Mouse (Mus musculus) adrenal gland, postnatal 36 days (tissue): Measurements from ENCODE around the gene Gabbr2. TPM values are rescaled to one million over a fixed set of nuclear protein-coding genes. Genes with fewer than 3 reads are reported as not detected.
"Not testable (repeated sequence)": the region's sequence is repeated elsewhere in the genome, so short reads cannot be mapped to it uniquely, and the experiment has no call there.

Experiments
- DNase-seq, 2 experiments: peaks; one replicate each; pipeline ENCODE4 v3.0.0; 2021; ENCODE audit warnings: mixed read lengths in 1 of 2
- total RNA-seq, 2 experiments: library from RNA; stranded (reverse); gene quantifications; 2 replicates each; pipeline ENCODE4 v1.2.3; 2021

Gene Gabbr2
- total RNA-seq, 2 experiments from 2014 or later, result 0.20 TPM; not detected in 1

DNA sequence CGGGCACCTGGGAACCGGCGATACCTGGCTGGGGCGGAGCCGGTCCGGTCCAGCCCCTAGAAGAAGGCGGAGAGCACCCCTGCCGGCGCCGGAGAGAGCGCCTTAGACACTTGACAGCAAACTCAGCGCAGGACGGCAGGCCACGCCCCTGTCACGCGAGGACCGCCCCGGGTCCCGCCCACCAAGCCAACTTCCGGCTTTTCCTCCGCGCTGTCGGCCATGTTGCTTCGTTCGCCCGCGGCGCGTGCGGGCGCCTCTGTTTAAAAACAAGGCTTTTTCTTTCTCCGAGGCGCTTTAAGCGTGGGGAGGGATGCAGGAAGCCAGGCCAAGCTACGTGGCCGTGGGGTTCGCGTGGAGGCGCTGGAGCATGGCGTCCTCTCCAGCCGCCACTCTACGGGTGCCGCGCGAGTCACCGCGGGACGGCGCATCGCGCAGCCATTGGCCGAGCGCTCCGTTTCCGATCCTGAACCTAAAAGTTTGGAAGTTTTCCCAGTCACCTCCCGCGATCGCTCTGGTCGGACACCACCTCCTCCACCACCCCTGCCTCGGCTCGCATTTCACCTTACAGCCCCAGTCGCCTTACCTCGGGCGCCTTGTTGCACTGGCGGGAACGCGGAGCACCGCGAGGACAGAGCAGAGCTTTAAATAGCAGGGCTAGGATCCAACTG is 341.5 kb downstream of the Gabbr2 start, which contains the start of gene Tbc1d2:
Tbc1d2 (minus strand) TSS at position 124 of the 668 bp plus-strand sequence.
- peak; percentile 95 to 97 for DNase-seq

DNA sequence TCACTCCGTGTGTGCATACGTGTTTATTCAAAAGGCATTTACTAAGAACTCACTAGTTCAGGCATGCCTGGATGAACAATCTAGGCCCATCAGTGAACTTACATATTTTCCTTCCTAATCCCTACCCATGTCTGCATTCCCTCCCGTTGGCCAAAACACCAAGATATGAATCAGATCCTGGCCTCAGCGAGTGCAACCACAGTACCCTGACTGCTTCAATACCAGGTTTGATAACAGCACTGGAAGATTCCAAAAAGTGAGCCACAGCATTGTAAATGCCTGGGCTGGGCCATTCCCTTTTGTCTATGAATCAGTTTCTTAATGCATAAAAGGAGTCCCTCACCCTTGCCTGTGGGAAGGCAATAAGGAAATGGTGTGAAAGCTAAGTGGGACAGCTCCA is 342.5 kb downstream of the Gabbr2 start:
- DNase-seq, result no peak

- DNase-seq, result no peak
These were observed 348.0 kb downstream of the Gabbr2 start for GRCm38 (mm10) chr4:46643676-46644112.

- DNase-seq, result peak; percentile 9 to 35
These were observed 348.6 kb downstream of the Gabbr2 start for GRCm38 (mm10) chr4:46642924-46643675.

- no peak for DNase-seq
These were observed 350.4 kb downstream of the Gabbr2 start for GRCm38 (mm10) chr4:46641283-46641682.

DNA sequence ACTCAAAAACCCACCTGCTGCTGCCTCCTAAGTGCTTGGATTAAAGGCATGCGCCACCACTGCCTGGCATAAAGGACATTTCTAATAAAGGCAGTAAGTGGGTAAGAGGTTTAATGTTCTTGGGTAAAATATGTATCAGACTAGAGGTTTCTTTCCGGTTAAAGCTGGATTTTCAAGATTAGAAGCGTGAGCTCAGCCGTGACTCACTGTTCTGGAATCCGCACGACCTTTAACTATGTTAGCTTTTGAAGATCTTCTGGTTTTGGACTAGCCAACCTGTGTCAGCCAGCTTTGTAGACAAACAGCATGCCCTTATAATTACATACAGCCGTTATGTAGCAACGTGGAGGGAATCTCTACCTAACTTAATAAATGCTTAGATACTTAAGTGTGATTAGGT is 351.8 kb downstream of the Gabbr2 start:
- DNase-seq, result peak; percentile 63 to 72

DNA sequence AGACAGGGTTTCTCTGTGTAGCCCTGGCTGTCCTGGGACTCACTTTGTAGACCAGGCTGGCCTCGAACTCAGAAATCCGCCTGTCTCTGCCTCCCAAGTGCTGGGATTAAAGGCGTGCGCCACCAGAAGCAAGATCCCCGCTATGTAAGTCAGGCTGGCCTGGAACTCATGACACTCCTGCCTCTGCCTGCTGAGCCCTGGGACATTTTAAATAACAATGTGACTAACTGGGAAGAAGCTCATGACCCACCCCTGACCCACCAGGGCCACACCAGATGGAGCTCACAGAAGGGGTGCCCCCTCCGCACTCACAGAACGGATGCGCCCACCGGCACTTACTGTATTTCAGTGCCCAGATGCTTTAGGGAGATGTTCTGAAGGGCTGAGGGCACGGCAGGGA is 354.4 kb downstream of the Gabbr2 start:
- not testable (repeated sequence) for DNase-seq

GRCm38 (mm10) chr4:46635702-46636430 is 355.8 kb downstream of the Gabbr2 start:
- DNase-seq, result no peak

DNA sequence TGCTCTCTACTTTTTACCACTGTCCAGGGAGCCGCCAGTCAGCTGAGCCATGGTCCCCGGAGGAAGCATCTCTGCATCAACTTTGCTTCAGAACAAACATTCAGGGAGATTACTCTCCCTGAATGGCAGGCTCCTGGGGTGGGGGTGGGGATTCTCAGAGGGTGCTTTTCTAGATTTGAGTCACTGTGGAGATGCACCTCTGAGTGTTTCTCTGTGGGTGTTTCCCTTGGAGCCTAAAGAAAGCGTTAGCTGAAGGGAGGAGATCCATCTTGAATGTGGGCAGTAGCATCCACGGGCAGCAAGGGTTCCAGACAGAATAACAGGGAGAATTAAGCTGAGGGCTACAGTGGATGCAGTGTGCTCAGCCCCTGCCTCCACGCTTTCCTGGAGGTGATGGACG is 356.8 kb downstream of the Gabbr2 start:
- no peak for DNase-seq

DNA sequence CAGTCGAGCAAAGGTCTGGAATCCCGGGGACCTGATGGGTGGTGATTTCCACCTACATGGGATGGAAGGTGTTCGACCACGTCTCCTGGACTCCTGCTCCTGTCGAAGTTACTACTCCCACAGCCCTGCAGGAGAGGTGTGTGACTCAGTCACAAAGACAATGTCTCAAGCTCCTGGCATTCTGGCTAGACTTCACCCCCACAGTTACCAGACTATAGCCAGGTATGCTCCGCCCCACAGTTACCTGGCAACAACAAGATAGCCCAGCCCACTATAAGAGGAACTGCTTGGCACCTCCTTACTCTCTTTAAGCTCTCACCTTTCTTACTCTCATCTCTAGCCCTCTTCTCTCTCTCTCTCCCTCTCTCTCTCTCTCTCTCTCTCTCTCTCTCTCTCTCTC is 358.1 kb downstream of the Gabbr2 start:
- not testable (repeated sequence) for DNase-seq

DNA sequence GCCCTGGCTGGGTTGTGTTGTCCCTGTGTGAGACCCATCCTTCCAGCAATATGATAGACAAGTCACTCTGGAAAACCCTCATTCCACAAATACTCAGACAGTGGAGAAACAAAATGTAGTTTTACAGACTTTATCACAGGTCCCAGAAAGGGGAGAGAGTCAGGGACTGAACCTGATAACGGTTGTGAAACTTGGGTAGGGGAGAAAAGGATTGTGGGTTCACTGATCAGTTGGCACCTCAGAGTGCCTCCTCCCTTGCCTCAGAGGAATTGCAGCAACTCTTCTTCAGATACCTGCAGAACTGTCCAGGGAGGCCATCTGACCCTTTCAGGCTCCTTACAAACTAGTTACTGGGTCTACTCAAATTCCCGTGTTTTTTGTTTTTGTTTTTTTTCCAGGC is 359.2 kb downstream of the Gabbr2 start:
- DNase-seq, result no peak

DNA sequence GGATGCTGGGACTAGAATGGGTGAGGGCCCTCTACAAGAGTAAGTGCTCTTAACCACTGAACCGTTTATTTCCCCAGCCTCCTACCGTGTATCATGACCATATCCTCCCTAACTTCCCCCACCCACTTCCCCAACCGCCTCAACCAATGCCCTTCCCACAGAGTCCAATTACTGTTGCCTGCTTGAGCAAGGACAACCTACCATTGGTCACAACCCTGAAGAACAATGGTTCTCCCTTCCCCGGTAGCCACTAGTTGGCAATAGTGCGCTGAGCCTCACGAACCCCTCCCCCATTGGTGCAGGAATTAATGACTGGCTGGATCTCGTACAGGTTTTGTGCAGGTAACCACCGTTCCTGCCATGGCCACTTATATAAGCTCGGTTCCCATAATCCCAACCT is 361.3 kb downstream of the Gabbr2 start:
- DNase-seq, result peak in 1 of 2 experiments; percentile 40

GRCm38 (mm10) chr4:46628873-46629272 is 362.8 kb downstream of the Gabbr2 start:
- DNase-seq, result peak in 1 of 2 experiments; percentile 32

- no peak for DNase-seq
These were observed 363.6 kb downstream of the Gabbr2 start for GRCm38 (mm10) chr4:46628081-46628480.

GRCm38 (mm10) chr4:46625101-46625500 is 366.6 kb downstream of the Gabbr2 start:
- DNase-seq, result no peak

DNA sequence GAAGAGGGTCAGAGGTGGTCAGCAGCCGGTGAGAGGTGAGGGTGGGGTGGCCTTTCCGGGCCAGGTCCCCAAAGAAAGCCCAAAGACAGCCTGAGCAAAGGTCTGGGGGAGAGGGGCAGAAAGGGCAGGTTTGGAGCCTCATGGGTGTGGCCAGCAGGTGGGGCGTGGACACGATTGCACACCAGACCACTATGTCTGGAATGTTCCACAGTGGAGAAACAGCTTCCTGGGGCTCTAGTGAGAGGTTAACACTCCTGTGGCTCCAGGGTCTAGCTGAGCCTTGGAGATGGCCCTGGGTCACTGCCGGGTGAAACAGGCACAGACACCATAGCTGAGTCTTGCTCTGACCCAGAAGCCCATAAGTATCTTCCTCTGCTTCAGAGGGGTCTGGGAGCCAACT is 368.7 kb downstream of the Gabbr2 start:
- DNase-seq, result no peak

DNA sequence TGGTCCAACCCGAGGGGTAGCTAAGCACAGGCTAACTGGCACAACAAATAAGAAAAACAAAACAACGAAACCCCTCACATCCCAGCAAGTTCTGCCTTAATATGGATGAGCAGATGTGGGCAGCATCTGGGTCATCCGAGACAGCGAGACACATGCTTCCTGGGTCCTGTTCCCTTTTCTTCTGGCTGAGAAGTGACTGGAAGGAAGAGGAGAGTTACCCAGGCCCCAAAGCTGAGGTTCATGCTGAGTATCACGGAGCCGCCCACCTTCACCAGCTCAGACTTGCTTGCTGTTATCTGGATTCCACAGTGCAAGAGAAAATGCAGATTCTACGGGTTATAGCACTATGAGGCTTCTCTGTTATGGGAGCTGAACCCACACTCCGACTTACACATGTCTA is 370.7 kb downstream of the Gabbr2 start:
- no peak for DNase-seq

GRCm38 (mm10) chr4:46620330-46620729 is 371.3 kb downstream of the Gabbr2 start:
- DNase-seq, result no peak

DNA sequence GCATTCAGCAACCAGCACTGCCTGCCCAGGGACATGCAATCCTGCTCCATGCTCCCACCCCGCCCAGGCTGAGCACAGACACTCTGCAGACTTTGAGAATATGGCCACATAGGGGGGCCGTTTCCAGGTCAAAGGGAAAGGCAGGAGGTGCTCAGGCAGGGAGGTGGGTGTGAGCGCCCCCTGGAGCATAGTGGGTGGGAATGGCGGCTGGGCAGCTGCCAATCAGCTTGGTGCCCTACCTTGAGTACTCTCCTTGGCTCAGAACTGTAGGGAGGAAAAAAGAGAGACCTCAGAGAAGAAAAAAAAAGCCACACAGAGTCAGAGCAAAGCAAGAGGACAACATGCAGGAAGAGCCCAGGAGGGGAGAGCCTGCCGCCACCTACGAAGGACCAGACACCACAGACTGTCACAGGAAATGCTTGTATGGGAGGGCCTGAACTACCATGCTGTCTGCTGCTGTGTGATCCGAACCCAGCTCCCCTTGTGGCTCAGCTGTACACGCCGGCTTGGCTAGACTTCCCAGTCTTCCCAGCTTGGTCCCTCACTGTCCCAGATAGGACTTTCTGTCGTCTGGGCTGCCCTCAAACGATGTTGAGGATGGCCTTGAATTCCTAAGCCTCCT is 373.4 kb downstream of the Gabbr2 start:
- no peak for DNase-seq

DNA sequence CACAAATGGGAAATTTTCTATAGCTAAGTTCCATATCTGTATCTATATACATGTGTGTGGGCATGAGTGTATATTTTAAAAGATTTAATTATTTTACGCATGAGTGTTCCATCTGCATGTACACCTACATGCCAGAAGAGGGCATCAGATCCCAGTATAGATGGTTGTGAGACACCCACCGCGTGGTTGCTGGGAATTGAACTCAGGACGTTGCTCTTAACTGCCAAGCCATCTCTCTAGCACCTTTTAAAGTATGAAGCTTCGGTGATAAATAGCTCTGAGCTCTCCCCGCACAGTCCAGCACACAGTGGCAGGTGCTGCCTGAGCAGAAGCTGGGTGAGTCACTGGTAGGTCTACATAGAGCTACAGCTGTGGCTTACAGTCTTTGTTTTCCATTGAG is 374.3 kb downstream of the Gabbr2 start:
- no peak for DNase-seq

GRCm38 (mm10) chr4:46614641-46615040 is 377.0 kb downstream of the Gabbr2 start:
- no peak for DNase-seq

DNA sequence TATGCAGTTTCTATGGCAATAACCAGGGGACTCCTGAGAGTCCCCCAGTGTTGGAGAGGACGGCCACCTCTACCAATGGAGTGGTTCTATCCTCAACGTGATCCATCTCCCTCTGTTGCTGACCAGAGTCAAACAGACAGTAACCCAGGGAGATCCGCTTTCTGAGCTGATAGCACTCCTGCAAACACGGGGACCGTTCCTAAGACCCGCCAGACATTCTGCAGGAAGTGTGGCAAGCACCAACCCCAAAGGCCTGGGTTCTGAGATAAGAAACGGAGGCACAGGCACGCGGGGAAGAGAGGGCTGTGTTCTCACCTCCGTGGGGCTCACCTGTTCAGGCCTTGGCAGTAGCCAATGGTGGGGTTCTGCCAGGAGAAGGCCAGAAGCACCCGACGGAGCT is 378.1 kb downstream of the Gabbr2 start:
- no peak for DNase-seq
